Mouse (Mus musculus) small intestine, adult 2 months (tissue): ENCODE results near the gene Adamts14.

Source experiments
- CTCF ChIP-seq: fragments of 200-500 bp; IDR thresholded peaks from 2 replicates; pipeline ENCODE4 v1.5.1; 2012; ENCODE audit warnings: low read depth, mild to moderate bottlenecking, control low read depth, inconsistent platforms, low read length, moderate library complexity, mixed read lengths; ENCODE audit not compliant: insufficient replicate concordance, insufficient read length; ENCODE audit errors: extremely low read depth
- POLR2A ChIP-seq: fragments of 200-500 bp; IDR thresholded peaks from 2 replicates; pipeline ENCODE4 v1.6.1; 2012; ENCODE audit warnings: low read depth, mild to moderate bottlenecking, control low read depth, inconsistent platforms, low read length, moderate library complexity

DNA sequence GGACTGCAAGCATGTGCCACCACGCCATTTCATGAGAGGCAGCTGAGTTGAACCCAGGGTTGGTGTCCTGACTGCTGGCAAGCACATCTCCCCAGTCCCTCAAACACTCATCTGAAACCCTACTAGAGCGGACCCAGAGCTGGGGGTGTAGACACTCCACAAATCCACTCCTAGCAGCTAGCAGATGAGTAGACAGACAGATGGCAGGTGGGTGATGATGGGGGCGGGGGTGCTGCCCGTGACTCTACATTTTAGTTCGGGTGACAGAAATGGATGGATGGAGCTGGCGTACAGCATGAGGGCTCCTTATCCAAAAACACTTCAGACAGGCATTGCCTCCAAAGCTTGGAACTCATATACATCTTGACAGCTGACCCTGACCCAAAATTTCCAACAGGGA lies 26.9 kb downstream of the Adamts14 start:
- TF ChIP-seq CTCF (no peak), POLR2A (no peak)
